Mouse (Mus musculus): ENCODE data around the gene Ttc23.

Gene Ttc23

GRCm38 (mm10) chr7:67648376-67648775 is 1.2 kb downstream of the Ttc23 start:
- peaks cover 53% of the 10 kb centered on the region for H3K4me1 ChIP-seq (replicated peaks; ENCODE audit: low read depth, low read length)
- no peaks in the 10 kb centered on the region for H3K9me3 ChIP-seq (ENCODE audit: low read length)
- H3K4me3 ChIP-seq (replicated peaks; ENCODE audit: low read length), result no peak overlapping the region
- no peaks in the 10 kb centered on the region for H3K36me3 ChIP-seq (ENCODE audit: insufficient read depth, low read length)
- H3K27me3 ChIP-seq (ENCODE audit: insufficient read depth, low read length), result no peaks in the 10 kb centered on the region
- no peak for TF ChIP-seq NANOG (IDR thresholded peaks at IDR 0.05; ENCODE audit: borderline replicate concordance, low read length)
- TF ChIP-seq CTCF (conservative IDR thresholded peaks at IDR 0.05; ENCODE audit: low read length), result no peak
- TF ChIP-seq POU5F1 (IDR thresholded peaks at IDR 0.05; ENCODE audit: borderline replicate concordance, low read length), result no peak

- Histone ChIP-seq H3K9me3 (ENCODE audit: low read length) (no peaks in the 10 kb centered on the region), H3K36me3 (ENCODE audit: insufficient read depth, low read length) (no peaks in the 10 kb centered on the region), H3K4me1 (replicated peaks; ENCODE audit: low read depth, low read length) (peaks cover 60% of the 10 kb centered on the region), H3K27me3 (ENCODE audit: insufficient read depth, low read length) (no peaks in the 10 kb centered on the region), H3K4me3 (replicated peaks; ENCODE audit: low read length) (no peak overlapping the region)
- no peak for TF ChIP-seq NANOG (IDR thresholded peaks at IDR 0.05; ENCODE audit: borderline replicate concordance, low read length)
- TF ChIP-seq POU5F1 (IDR thresholded peaks at IDR 0.05; ENCODE audit: borderline replicate concordance, low read length), result no peak
- no peak for TF ChIP-seq CTCF (conservative IDR thresholded peaks at IDR 0.05; ENCODE audit: low read length)
Measured at GRCm38 (mm10) chr7:67652211-67652610, 5.0 kb downstream of the Ttc23 start.

GRCm38 (mm10) chr7:67654668-67655067 is 7.5 kb downstream of the Ttc23 start:
- no peaks in the 10 kb centered on the region for H3K9me3 ChIP-seq (ENCODE audit: low read length)
- H3K4me3 ChIP-seq (replicated peaks; ENCODE audit: low read length), result no peak overlapping the region
- H3K27me3 ChIP-seq (ENCODE audit: insufficient read depth, low read length), result no peaks in the 10 kb centered on the region
- peaks cover 46% of the 10 kb centered on the region for H3K4me1 ChIP-seq (replicated peaks; ENCODE audit: low read depth, low read length)
- H3K36me3 ChIP-seq (ENCODE audit: insufficient read depth, low read length), result no peaks in the 10 kb centered on the region
- TF ChIP-seq NANOG (IDR thresholded peaks at IDR 0.05; ENCODE audit: borderline replicate concordance, low read length) (no peak), POU5F1 (IDR thresholded peaks at IDR 0.05; ENCODE audit: borderline replicate concordance, low read length) (no peak)

- H3K9me3 ChIP-seq (ENCODE audit: low read length), result no peaks in the 10 kb centered on the region
- H3K4me1 ChIP-seq (replicated peaks; ENCODE audit: low read depth, low read length), result peaks cover 47% of the 10 kb centered on the region
- no peaks in the 10 kb centered on the region for H3K36me3 ChIP-seq (ENCODE audit: insufficient read depth, low read length)
- H3K27me3 ChIP-seq (ENCODE audit: insufficient read depth, low read length), result no peaks in the 10 kb centered on the region
- TF ChIP-seq NANOG (IDR thresholded peaks at IDR 0.05; ENCODE audit: borderline replicate concordance, low read length), result no peak
- no peak for TF ChIP-seq CTCF (conservative IDR thresholded peaks at IDR 0.05; ENCODE audit: low read length)
- no peak for TF ChIP-seq POU5F1 (IDR thresholded peaks at IDR 0.05; ENCODE audit: borderline replicate concordance, low read length)
- peak overlapping the region; percentile 56 for H3K4me3 ChIP-seq (replicated peaks; ENCODE audit: low read length)
Measured at GRCm38 (mm10) chr7:67655186-67655585, 8.0 kb downstream of the Ttc23 start.

GRCm38 (mm10) chr7:67658110-67658509 is 10.9 kb downstream of the Ttc23 start:
- Histone ChIP-seq H3K36me3 (ENCODE audit: insufficient read depth, low read length) (peaks cover 8% of the 10 kb centered on the region), H3K4me3 (replicated peaks; ENCODE audit: low read length) (no peak overlapping the region), H3K9me3 (ENCODE audit: low read length) (no peaks in the 10 kb centered on the region), H3K4me1 (replicated peaks; ENCODE audit: low read depth, low read length) (peaks cover 56% of the 10 kb centered on the region), H3K27me3 (ENCODE audit: insufficient read depth, low read length) (no peaks in the 10 kb centered on the region)
- no peak for TF ChIP-seq POU5F1 (IDR thresholded peaks at IDR 0.05; ENCODE audit: borderline replicate concordance, low read length)
- peak; percentile 49 for TF ChIP-seq CTCF (conservative IDR thresholded peaks at IDR 0.05; ENCODE audit: low read length)
- no peak for TF ChIP-seq NANOG (IDR thresholded peaks at IDR 0.05; ENCODE audit: borderline replicate concordance, low read length)

- Histone ChIP-seq H3K4me1 (replicated peaks; ENCODE audit: low read depth, low read length) (peaks cover 60% of the 10 kb centered on the region), H3K27me3 (ENCODE audit: insufficient read depth, low read length) (no peaks in the 10 kb centered on the region), H3K36me3 (ENCODE audit: insufficient read depth, low read length) (peaks cover 14% of the 10 kb centered on the region), H3K9me3 (ENCODE audit: low read length) (no peaks in the 10 kb centered on the region), H3K4me3 (replicated peaks; ENCODE audit: low read length) (no peak overlapping the region)
- no peak for TF ChIP-seq NANOG (IDR thresholded peaks at IDR 0.05; ENCODE audit: borderline replicate concordance, low read length)
- TF ChIP-seq CTCF (conservative IDR thresholded peaks at IDR 0.05; ENCODE audit: low read length), result no peak
- no peak for TF ChIP-seq POU5F1 (IDR thresholded peaks at IDR 0.05; ENCODE audit: borderline replicate concordance, low read length)
Measured at GRCm38 (mm10) chr7:67662424-67662823, 15.2 kb downstream of the Ttc23 start.

- TF ChIP-seq NANOG (IDR thresholded peaks at IDR 0.05; ENCODE audit: borderline replicate concordance, low read length) (no peak), POU5F1 (IDR thresholded peaks at IDR 0.05; ENCODE audit: borderline replicate concordance, low read length) (no peak), CTCF (conservative IDR thresholded peaks at IDR 0.05; ENCODE audit: low read length) (no peak)
- no peaks in the 10 kb centered on the region for H3K9me3 ChIP-seq (ENCODE audit: low read length)
Measured at GRCm38 (mm10) chr7:67663981-67664694, 16.9 kb downstream of the Ttc23 start.

GRCm38 (mm10) chr7:67670965-67671364 is 23.8 kb downstream of the Ttc23 start:
- H3K4me1 ChIP-seq (replicated peaks; ENCODE audit: low read depth, low read length), result peaks cover 16% of the 10 kb centered on the region
- no peaks in the 10 kb centered on the region for H3K9me3 ChIP-seq (ENCODE audit: low read length)
- H3K27me3 ChIP-seq (ENCODE audit: insufficient read depth, low read length), result no peaks in the 10 kb centered on the region
- peaks cover 39% of the 10 kb centered on the region for H3K36me3 ChIP-seq (ENCODE audit: insufficient read depth, low read length)
- no peak overlapping the region for H3K4me3 ChIP-seq (replicated peaks; ENCODE audit: low read length)
- TF ChIP-seq POU5F1 (IDR thresholded peaks at IDR 0.05; ENCODE audit: borderline replicate concordance, low read length) (no peak), CTCF (conservative IDR thresholded peaks at IDR 0.05; ENCODE audit: low read length) (peak; percentile 69)

More at GRCm38 (mm10) chr7:67663981-67664694, 16.9 kb downstream of the Ttc23 start:
- Histone ChIP-seq H3K27me3 (ENCODE audit: insufficient read depth, low read length) (no peaks in the 10 kb centered on the region), H3K4me1 (replicated peaks; ENCODE audit: low read depth, low read length) (peaks cover 60% of the 10 kb centered on the region), H3K36me3 (ENCODE audit: insufficient read depth, low read length) (peaks cover 30% of the 10 kb centered on the region), H3K4me3 (replicated peaks; ENCODE audit: low read length) (no peak overlapping the region)

GRCm38 (mm10) chr7:67672650-67673049 is 25.4 kb downstream of the Ttc23 start:
- Histone ChIP-seq H3K9me3 (ENCODE audit: low read length) (no peaks in the 10 kb centered on the region), H3K27me3 (ENCODE audit: insufficient read depth, low read length) (no peaks in the 10 kb centered on the region), H3K4me3 (replicated peaks; ENCODE audit: low read length) (no peak overlapping the region), H3K36me3 (ENCODE audit: insufficient read depth, low read length) (peaks cover 33% of the 10 kb centered on the region), H3K4me1 (replicated peaks; ENCODE audit: low read depth, low read length) (peaks cover 4% of the 10 kb centered on the region; the same call in 1 of the 2 replicates)
- TF ChIP-seq NANOG (IDR thresholded peaks at IDR 0.05; ENCODE audit: borderline replicate concordance, low read length), result no peak
- peak; percentile 93 for TF ChIP-seq CTCF (conservative IDR thresholded peaks at IDR 0.05; ENCODE audit: low read length)
